Mouse (Mus musculus): ENCODE measurements at regions not wholly inside any gene's neighbourhood (a gene's known extent, or its start where the extent isn't known, plus 50 kb on each side); places are given as distances from the start of the nearest gene placed in this dataset.

DNA sequence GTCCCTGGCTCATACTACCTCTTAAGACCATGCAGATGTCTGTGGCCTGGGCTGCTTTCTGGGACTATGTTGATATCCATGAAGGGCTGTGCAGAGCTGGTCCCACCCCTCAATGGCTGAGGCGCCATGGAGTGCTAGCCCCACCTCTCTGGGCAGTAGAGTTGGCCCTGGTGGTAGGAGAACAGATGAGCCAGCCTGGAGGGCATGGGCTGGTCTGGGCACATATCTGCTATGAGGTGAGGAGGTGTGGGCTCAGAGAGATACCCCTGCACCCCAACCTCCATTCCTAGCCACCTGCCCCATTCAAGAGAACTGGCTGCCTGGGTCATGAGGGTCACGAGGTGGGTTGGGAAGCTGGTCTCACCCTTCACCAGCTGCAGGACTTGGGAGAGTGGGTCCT is 222.4 kb downstream of the Emp1 start:
- TF ChIP-seq CHD2 (IDR thresholded peaks at IDR 0.05; ENCODE audit: low read depth, low read length) (no peak), ZC3H11A (IDR thresholded peaks at IDR 0.05; ENCODE audit: borderline replicate concordance, low read depth, low read length) (no peak), HCFC1 (IDR thresholded peaks at IDR 0.05; ENCODE audit: borderline replicate concordance, insufficient read depth, low read length) (no peak)

Data from ES-E14 (cell line).